Mouse (Mus musculus) layer of hippocampus, postnatal 36 days (tissue): ENCODE results near the gene Fgf15. TPM values are rescaled to one million over a fixed set of nuclear protein-coding genes. Genes with fewer than 3 reads are reported as not detected.
"Not testable (repeated sequence)": the region's sequence is repeated elsewhere in the genome, so short reads cannot be mapped to it uniquely, and the experiment has no call there.

Source experiments
- DNase-seq, 2 experiments: peaks; one replicate each; pipeline ENCODE4 v3.0.0; 2022
- total RNA-seq, 2 experiments: library from RNA; stranded (reverse); gene quantifications; 2 replicates each; pipeline ENCODE4 v1.2.3; 2021

Gene Fgf15
- total RNA-seq = not detected

DNA sequence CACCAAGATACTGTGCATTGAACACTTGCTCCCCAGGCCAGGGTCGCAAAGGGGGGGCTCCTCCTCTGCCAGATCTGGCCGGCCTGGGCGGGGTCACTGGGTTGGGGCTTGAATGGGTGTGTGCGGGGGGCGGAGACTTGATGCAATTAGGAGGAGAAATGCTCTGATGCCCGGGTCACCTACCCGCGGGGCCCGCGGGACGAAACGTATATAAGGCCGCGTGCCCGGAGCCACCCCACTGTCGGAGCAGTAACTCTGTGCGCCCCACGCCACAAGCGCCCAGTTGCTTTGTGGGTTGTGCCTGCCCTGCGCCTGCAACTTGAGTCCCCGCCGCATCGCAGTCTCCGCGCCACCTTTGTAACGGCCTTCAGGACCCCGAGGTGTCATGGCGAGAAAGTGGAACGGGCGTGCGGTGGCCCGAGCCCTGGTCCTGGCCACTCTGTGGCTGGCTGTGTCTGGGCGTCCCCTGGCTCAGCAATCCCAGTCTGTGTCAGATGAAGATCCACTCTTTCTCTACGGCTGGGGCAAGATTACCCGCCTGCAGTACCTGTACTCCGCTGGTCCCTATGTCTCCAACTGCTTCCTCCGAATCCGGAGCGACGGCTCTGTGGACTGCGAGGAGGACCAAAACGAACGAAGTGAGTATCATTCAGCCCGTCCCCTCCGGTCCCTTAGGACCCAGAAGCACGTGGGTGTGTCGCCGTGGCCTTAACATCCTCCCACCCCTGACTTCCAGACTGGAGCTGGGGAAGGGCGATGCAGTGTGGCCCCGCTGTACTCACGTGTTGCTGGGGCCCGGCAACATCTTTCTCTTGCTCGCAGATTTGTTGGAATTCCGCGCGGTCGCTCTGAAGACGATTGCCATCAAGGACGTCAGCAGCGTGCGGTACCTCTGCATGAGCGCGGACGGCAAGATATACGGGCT lies at the start of gene Fgf15:
Fgf15 (plus strand) TSS at position 238 of the 925 bp plus-strand sequence.
- DNase-seq = no peak

DNA sequence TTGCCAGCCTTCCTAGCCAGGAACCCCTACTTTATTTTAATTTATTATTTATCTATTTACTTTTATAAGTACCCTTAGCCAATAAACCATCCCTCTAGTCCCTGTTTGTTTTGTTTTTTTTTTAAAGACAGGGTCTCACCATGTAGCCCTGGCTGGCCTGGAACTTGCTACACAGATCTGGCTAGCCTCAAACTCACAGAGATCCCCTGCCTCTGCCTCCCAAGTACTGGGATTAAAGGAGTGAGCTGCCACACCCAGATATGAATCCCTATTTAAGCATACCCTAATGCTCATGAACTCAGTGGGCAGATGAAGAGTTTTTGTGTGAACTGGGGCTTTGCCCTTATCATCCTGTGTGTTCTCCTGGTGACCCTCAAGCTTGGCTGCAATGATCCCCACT lies 49.3 kb upstream of the Fgf15 start, which contains the start of gene Fgf4:
Fgf4 (plus strand) TSS at position 301 of the 400 bp plus-strand sequence.
- no peak for DNase-seq

DNA sequence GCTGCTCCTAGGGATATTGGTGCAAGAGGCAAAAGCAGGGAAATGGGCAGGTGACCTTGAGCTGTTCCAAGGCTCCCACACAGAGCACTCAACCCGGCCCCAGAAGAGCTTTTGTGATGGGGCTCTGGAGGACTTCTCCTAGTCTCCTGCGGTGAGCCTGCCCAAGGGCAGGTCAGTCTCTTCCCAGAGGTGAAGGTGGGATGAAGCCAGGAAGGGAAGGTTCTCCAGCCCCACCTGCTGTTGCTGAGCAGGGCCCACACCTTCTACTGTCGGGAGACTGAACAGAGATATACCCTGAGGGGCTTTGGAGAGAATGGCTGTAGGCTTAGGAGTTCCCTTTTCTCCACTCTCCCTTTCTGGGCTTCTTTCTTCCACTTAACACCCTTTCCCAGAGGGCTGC lies 45.0 kb upstream of the Fgf15 start:
- no peak for DNase-seq

DNA sequence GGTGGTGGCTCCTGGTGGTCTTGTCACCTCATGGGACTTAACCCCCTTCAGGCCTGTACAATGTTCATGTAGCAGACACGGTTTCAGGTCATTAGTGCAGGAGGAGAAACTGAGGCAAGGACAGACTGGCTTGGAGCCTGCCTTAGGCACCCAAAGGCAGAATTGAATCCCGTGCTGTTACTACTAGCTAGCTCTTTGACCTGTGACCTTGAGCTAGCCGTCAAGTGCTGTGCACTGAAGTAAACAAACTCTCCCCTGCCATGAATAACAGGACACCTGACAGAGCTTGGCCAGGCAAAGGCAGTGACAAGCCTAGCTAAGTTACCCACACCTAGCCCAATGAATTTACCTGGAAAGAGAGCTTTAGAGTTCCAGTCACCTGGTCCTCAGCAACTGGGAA lies 41.4 kb upstream of the Fgf15 start:
- no peak for DNase-seq

DNA sequence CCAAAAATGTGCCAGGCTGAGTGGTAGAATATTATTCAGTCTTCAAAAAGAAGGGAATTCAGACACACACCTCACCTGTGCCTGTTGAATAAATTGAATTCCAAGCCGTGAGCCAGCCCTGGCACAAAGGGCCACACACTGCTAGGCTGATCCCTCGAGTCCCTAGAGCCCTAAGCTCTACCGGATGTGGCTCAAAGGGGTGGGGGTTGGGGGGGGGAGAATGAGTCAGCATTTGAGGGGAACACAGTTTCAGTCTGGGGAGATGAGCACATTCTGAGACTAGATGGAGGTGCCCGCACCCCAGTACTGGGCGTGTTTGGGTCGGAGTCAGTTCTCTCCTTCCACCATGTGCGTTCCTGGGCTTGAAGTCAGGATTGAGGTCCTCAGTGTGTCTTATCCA lies 39.2 kb upstream of the Fgf15 start:
- DNase-seq = no peak

DNA sequence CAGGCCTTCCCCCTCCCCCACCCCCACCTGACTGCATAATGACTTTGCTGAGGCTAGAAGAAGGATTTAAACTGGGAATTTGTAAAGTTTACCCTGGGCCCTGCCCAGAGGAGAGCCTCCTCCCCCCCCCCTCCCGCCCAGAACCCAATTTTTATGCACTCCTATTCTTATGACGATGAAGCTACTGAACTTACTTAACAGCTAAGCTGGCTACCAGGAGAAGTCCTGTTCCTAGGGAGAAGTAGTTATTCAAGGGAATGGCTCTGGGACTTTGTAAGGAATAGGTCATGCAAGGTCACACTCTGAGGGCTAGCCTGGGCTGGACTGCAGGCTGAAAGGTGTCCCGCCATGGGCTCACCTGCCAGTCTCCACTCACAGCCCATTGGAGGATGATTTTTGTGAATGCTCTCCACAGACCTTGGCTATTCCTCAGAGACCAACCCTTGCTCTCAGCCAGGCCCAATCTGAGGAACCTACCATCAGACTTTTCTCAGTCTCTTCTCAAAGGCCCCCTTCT lies 38.4 kb upstream of the Fgf15 start:
- no peak for DNase-seq

DNA sequence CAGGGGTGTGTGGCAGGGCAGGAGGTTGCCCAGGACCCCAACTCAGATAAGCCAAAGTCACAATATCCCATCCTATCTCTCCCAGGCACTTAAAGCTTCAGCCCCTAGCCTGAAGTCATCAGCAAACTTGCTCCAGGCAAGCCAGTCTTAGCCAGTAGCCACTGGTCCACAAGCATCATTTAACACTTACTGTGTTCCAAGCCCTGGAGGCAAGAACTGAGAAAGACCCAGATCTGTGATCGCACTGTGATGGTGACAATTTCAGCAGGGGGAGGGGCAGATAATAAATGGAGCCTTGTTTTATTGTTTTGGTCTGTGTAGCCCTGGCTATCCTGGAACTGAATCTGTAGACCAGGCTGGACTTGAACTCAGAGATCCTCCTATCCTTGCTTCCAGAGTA lies 37.6 kb upstream of the Fgf15 start:
- no peak for DNase-seq

DNA sequence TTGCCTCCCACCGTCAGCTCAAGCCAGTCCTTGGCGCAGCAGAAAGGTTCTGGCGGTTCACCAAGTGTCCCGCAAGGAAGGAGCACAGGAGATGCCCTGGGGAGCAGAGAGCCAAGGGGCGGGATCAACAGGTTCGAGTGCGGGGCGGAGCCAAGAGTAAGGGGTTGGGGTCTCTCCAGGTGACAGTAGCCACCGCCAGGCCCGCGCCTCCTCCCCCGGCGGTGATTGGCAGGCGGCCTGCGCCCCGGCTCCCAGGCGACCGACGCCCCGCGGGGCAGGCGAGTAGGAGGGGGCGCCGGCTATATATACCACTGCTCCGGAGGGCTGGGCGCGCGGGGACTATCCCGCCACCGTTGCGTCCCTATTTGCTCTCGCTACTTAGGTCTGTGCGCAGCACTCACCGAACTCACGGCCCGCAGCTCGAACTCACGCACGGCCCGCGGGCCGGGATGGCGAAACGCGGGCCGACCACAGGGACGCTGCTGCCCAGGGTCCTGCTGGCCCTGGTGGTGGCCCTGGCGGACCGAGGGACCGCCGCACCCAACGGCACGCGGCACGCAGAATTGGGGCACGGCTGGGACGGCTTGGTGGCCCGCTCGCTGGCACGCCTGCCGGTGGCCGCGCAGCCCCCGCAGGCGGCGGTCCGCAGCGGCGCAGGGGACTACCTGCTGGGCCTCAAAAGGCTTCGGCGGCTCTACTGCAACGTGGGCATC lies 35.1 kb upstream of the Fgf15 start:
- no peak for DNase-seq

DNA sequence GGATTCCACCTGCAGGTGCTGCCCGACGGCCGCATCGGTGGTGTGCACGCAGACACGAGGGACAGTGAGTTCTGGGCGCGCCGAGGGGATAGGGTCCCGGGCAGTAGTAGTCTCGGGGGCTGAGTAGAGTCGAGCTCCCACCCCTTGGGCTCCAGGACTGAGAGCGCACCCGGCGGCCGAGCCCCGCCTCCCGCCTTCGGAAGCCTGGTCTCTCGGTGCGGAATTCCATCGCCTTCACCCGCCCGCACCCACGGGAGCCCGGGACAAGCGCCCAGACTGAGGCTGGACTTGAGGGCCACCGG lies 34.6 kb upstream of the Fgf15 start:
- no peak for DNase-seq

DNA sequence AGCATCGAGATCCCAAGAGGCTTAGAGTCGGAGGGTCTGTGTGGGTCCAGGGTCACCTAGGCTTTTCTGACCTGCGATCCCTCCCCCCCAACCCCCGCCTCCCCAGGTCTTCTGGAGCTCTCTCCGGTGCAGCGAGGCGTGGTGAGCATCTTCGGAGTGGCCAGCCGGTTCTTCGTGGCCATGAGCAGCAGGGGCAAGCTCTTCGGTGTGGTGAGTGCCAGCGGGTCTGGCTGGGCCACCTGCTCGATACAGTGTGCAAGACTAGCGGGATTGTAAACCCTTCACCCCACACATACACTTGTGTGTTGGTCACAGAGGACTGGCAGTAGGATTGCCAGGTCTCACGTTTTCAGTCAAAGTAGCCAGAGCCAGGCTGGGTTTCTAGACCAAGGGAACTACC lies 34.2 kb upstream of the Fgf15 start:
- DNase-seq = no peak

DNA sequence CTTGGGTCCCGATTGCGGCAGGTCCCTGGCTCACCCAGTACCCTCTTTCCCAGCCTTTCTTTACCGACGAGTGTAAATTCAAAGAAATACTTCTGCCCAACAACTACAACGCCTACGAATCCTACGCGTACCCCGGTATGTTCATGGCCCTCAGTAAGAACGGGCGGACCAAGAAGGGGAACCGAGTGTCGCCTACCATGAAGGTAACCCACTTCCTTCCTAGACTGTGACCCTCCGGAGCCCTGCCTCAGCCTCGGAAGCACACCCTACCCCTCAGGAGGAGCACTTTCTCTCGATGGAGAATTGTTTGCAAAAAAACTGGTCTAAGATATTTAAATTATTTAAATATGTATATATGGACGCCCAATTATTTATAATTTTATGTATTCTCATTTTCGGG lies 33.6 kb upstream of the Fgf15 start:
- DNase-seq = no peak

DNA sequence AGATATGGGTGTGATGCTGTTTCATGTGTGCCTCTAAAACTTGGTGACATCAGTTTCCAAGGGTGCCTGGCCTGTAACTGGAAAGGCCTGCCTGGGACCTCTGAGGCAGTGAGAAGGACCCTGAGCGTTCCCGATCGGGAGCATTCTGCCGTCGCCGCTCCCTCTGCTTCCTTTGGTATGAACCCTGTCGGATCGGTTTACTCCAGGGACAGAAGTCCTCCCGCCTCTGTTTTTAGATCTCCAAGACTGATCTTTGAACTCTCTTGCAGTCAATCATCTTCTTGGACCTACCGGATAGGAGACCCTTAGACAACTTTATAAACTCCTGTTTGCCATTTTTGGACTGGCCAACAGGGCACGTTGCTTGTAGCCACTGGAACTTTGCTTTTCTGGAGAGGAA lies 33.1 kb upstream of the Fgf15 start:
- no peak for DNase-seq

DNA sequence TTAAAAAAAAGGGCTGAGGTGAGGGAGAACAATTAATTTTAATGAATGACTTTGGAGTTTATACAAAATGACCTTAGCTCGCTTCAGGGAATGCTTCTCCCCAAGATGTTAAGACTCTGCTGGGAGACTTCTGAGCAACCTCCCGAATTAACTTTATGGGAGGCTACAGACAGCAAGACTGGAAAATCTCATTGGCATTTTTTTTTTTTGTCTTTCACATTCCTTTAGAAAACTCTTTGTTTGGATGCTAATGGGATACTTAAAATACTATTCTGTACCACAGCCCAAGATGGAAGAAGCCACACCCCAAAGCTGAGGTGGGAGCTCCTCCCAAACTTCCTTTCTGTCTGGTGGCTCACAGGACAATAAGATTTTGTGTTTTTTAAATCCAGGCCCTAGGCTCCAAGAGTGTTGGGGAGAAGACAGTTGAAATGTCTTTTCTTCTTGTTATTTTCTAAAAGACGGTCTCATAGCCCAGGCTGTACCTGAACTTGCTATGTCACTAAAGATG lies 32.1 kb upstream of the Fgf15 start:
- DNase-seq = no peak

DNA sequence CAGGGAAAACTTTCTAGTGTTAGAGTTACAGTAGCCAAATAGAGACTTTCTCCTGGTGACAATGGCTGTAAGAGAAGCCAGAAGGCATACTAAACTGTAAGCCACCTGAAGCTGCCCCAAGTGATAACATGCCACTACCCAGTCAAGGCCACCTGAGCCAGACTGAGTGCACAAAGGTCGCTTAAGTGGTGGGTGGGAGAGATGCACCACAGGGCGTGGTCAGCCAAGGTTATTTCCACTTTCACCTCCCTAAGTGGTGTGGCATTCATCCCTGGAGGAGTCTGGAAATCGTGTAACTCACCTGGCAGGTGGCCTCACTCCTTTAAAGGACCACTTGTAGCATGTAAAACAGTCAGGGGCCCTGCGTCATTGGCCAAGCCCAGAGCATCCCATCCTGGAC lies 29.2 kb upstream of the Fgf15 start:
- DNase-seq = no peak

DNA sequence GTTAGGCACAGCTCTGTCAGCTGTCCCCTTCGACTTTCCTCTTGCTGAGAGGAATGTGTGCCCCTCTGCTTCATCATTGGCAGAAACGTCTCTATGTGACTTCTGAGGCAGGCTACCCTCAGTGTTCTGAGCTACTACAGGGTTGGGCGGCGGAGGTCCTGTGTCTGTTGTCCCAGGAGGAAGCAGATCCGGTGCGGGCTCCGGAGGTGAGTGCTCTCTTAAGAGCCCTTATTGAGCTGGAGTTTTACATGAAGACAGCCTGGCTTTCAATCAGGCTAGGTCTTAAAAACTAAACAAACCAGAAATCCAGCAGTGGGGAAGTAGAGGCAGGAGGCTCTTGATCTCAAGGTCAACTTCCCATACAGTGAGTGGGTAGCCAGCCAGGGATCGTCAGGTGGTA lies 28.7 kb upstream of the Fgf15 start:
- no peak for DNase-seq

DNA sequence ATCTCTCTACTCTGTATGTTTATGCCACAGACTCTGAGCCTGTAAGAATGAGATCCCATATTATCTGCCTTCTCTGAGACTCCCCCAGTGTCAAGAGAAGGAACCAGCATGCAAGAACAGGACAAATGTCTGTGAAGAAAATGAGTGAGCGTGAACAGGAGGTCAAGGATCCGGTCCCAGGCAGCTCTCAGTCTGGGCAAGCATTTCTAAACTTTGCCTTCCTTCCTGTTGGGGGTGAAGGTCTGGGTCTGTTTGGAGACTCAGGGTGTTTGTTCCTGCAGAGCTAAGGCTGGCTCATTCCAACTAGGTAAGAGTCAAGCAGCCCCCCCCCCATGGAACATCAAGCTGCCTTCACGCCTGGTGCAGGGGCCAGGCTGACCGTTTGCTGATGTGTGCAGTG lies 23.9 kb upstream of the Fgf15 start:
- no peak for DNase-seq

DNA sequence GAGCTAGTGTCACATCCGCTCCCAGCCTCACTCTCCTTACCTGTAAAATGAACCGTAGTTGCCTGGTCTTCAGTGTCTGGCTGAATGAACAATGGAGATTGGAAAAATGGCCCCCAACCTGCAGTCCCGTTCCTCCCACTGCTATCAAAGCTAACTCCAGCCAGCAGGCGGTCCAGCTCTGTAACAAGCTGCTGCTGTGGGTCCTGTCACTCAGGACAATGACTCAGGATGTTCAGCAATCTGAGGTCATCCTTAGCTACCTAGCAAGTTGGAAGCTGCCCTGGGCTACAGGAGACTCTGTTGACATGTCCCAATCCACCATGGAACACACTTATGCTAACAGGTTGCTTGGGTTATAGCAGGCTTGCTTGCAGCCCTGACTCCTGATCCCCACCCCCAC lies 23.2 kb upstream of the Fgf15 start:
- no peak for DNase-seq

DNA sequence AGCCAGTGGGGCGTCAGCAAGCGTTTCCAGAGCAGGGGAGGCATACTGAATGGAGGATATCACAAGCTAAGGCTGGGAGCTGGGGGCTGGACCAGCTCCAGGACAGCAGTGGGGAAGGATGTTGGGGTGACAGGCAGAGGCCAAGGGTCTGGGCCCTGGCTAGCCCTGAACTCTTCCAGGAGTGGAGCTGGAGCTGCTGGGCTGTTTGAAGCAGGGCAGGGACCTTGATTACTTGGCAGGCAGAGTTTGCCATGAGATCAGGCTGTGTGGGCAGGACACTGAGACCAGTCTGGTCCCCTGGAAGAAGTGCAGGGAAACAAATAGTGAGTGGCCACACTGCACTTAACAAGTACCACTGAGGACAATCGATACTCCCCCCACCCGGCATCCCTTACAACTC lies 22.1 kb upstream of the Fgf15 start:
- DNase-seq = no peak

DNA sequence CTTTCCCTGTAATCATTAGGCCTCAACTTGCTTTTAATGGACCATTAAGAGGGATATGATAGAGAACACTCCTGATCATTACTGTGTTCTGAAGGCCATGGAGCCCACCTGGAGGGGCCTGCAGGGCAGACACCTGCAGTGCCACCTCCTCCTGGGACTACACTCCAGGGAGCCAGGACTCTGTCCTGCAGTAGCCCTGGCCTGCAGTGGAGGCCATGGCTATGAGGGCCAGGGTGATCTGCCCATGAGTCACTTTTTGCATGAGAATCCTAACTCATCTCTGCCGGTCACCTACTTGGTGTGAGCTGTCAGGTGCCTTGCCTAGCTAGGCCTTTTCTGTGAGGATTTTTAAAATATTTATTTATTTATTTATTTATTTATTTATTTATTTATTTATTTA lies 17.9 kb upstream of the Fgf15 start:
- no peak for DNase-seq

DNA sequence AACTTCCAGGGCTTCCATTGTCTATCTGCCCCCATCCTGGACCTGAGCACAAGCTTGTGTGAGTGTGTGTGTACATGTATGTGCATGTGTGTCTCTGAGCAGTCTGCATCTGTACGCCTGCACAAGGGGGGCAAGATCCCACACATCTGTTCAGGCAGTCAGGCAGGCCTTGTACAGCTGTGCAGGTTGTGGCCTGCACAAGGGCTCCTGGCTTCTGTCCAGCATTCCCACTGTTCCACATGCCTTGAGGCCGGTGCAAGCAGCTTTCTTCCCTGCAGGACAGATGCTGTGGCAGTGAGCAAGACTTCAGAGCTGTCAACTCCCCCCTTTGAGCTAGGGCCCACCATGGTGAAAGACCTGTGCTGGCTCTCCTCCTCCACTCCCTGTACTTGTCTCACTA lies 13.2 kb upstream of the Fgf15 start:
- DNase-seq = no peak

DNA sequence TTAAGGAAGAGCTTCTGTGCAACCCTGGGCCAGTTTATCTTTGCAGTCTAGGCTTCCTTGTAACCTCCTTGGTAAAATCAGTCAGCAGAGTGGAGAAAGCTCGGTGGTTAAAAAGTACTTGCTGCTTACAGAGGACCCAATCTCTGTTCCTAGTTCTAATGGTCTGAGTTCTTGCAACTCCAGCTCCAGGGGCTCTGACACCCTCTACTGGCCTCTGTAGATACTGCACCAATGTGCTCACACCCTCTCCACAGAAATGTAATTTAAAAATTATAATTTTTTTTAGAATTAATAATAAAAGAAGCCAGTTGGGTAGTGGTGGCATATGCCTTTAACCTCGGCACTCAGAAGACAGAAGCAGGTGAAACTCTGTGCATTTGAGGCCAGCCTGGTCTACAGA lies 8.7 kb upstream of the Fgf15 start:
- no peak for DNase-seq

DNA sequence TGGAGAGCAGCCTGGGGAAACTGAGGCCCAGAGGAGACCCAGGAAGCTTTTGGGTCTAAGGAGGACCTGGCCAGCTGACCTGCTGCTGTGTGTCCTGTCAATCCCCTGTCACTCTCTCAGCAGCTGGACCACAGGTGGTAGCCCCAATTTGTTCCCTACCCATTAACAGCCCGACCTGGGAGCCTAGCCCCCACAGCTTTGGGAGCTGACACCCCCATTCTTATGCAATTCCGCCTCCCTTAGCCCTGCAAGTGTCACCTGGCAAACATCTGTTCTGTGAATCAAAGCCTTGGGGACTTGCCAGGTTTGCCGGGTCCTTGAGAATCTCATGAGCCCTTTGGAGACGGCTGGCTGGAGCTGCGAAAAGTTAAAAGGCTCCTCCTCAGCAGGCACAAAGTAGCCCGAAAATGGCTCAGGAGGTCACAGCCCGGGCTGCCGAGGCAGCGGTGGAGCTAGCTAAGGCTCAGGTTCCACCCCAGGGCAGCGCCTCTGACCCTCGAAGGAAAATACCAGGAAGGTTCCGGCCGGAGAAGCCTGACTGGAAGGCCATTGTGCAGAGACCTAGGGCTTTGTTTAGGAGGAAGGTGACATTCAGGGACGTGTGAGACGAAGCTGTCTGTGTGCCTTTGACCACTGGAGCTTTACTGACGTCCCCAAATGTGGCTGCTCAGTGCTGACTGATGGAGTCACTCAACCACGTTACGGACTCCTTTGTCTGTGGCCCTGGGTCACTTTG lies 7.6 kb upstream of the Fgf15 start:
- no peak for DNase-seq

DNA sequence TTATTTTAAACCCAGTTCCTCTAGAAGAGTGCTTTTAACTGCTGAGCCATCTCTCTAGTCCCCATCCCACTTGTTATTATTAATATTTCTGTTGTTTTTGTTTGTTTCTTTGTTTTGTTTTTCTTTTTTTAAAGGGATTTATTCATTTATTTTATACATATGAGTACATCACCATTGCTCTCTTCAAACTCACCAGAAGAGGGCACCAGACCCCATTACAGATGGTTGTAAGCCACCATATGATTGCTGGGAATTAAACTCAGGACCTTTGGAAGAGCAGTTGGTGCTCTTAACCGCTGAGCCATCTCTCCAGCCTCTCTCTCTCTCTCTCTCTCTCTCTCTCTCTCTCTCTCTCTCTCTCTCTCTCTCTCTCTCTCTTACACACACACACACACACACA lies 5.7 kb upstream of the Fgf15 start:
- not testable (repeated sequence) for DNase-seq
